Mouse (Mus musculus): ENCODE results near the gene Abhd16a. TPM values are rescaled to one million over a fixed set of nuclear protein-coding genes. Genes with fewer than 3 reads are reported as not detected.

Abhd16a gene
- polyA plus RNA-seq, 1 experiment from 2014 or later = 111 TPM

GRCm38 (mm10) chr17:35080248-35080647 lies 8.8 kb upstream of the Abhd16a start:
- no peaks in the 10 kb centered on the region for H3K36me3 ChIP-seq (ENCODE audit: insufficient read depth, low read length)
- no peak overlapping the region for H3K27ac ChIP-seq (ENCODE audit: low read length)
- no peaks in the 10 kb centered on the region for H3K4me1 ChIP-seq (ENCODE audit: insufficient read depth, low read depth, low read length)
- ATAC-seq (no peak), DNase-seq (ENCODE audit: low spot score) (no peak)
- no peak overlapping the region for H3K4me2 ChIP-seq (replicated peaks; ENCODE audit: low read depth, low read length)
- WGBS = 54% methylated on average over 6 of the region's 6 CpGs
- no peak overlapping the region for H3K9ac ChIP-seq (replicated peaks; ENCODE audit: low read depth)
- H3K4me3 ChIP-seq (ENCODE audit: low read depth, low read length) = no peak overlapping the region
- TF ChIP-seq EP300 (IDR thresholded peaks at IDR 0.05) (no peak), CTCF (IDR thresholded peaks at IDR 0.05) (no peak)
- no peaks in the 10 kb centered on the region for H3K9me3 ChIP-seq (ENCODE audit: low read length)
- H3K27me3 ChIP-seq (replicated peaks; ENCODE audit: insufficient read depth, low read length) = no peaks in the 10 kb centered on the region

GRCm38 (mm10) chr17:35080710-35081109 lies 8.4 kb upstream of the Abhd16a start:
- H3K9me3 ChIP-seq (ENCODE audit: low read length) = no peaks in the 10 kb centered on the region
- H3K4me1 ChIP-seq (ENCODE audit: insufficient read depth, low read depth, low read length) = no peaks in the 10 kb centered on the region
- H3K27ac ChIP-seq (ENCODE audit: low read length) = no peak overlapping the region
- H3K4me2 ChIP-seq (replicated peaks; ENCODE audit: low read depth, low read length) = no peak overlapping the region
- DNase-seq (ENCODE audit: low spot score) = no peak
- no peaks in the 10 kb centered on the region for H3K36me3 ChIP-seq (ENCODE audit: insufficient read depth, low read length)
- H3K27me3 ChIP-seq (replicated peaks; ENCODE audit: insufficient read depth, low read length) = no peaks in the 10 kb centered on the region
- TF ChIP-seq CTCF (IDR thresholded peaks at IDR 0.05) (no peak), EP300 (IDR thresholded peaks at IDR 0.05) (no peak)
- 85% methylated on average over 4 of the region's 4 CpGs for WGBS
- no peak overlapping the region for H3K4me3 ChIP-seq (ENCODE audit: low read depth, low read length)
- ATAC-seq = no peak
- H3K9ac ChIP-seq (replicated peaks; ENCODE audit: low read depth) = no peak overlapping the region

GRCm38 (mm10) chr17:35082841-35083576 lies 6.1 kb upstream of the Abhd16a start:
- no peak overlapping the region for H3K4me3 ChIP-seq (ENCODE audit: low read depth, low read length)
- ATAC-seq (no peak), DNase-seq (ENCODE audit: low spot score) (no peak)
- whole genome bisulfite sequencing = 81% methylated on average over 16 of the region's 16 CpGs
- no peaks in the 10 kb centered on the region for H3K36me3 ChIP-seq (ENCODE audit: insufficient read depth, low read length)
- H3K27ac ChIP-seq (ENCODE audit: low read length) = no peak overlapping the region
- no peak overlapping the region for H3K9ac ChIP-seq (replicated peaks; ENCODE audit: low read depth)
- TF ChIP-seq CTCF (IDR thresholded peaks at IDR 0.05) (no peak), EP300 (IDR thresholded peaks at IDR 0.05) (no peak)
- H3K9me3 ChIP-seq (ENCODE audit: low read length) = no peaks in the 10 kb centered on the region
- H3K4me1 ChIP-seq (ENCODE audit: insufficient read depth, low read depth, low read length) = no peaks in the 10 kb centered on the region
- H3K27me3 ChIP-seq (replicated peaks; ENCODE audit: insufficient read depth, low read length) = no peaks in the 10 kb centered on the region
- no peak overlapping the region for H3K4me2 ChIP-seq (replicated peaks; ENCODE audit: low read depth, low read length)

GRCm38 (mm10) chr17:35083929-35084497 lies 5.0 kb upstream of the Abhd16a start:
- H3K36me3 ChIP-seq (ENCODE audit: insufficient read depth, low read length) = no peaks in the 10 kb centered on the region
- no peaks in the 10 kb centered on the region for H3K9me3 ChIP-seq (ENCODE audit: low read length)
- DNase-seq (ENCODE audit: low spot score) = no peak
- H3K9ac ChIP-seq (replicated peaks; ENCODE audit: low read depth) = no peak overlapping the region
- no peak overlapping the region for H3K4me3 ChIP-seq (ENCODE audit: low read depth, low read length)
- WGBS = 54% methylated on average over 3 of the region's 3 CpGs
- no peaks in the 10 kb centered on the region for H3K4me1 ChIP-seq (ENCODE audit: insufficient read depth, low read depth, low read length)
- no peak for ATAC-seq
- no peaks in the 10 kb centered on the region for H3K27me3 ChIP-seq (replicated peaks; ENCODE audit: insufficient read depth, low read length)
- TF ChIP-seq EP300 (IDR thresholded peaks at IDR 0.05) (no peak), CTCF (IDR thresholded peaks at IDR 0.05) (no peak)
- H3K4me2 ChIP-seq (replicated peaks; ENCODE audit: low read depth, low read length) = no peak overlapping the region
- H3K27ac ChIP-seq (ENCODE audit: low read length) = no peak overlapping the region

GRCm38 (mm10) chr17:35085208-35085865 lies 3.7 kb upstream of the Abhd16a start, which contains the start of gene Ly6g6f:
TSS of gene Ly6g6f (minus strand) at chr17:35085610.
- TF ChIP-seq CTCF (IDR thresholded peaks at IDR 0.05) (no peak), EP300 (IDR thresholded peaks at IDR 0.05) (no peak)
- WGBS = 52% methylated on average over 7 of the region's 7 CpGs
- Histone ChIP-seq H3K4me1 (ENCODE audit: insufficient read depth, low read depth, low read length) (no peaks in the 10 kb centered on the region), H3K4me3 (ENCODE audit: low read depth, low read length) (no peak within 1 kb of the TSS), H3K27me3 (replicated peaks; ENCODE audit: insufficient read depth, low read length) (no peaks in the 10 kb centered on the region), H3K27ac (ENCODE audit: low read length) (no peak within 1 kb of the TSS), H3K4me2 (replicated peaks; ENCODE audit: low read depth, low read length) (no peak within 1 kb of the TSS), H3K36me3 (ENCODE audit: insufficient read depth, low read length) (no peaks in the 10 kb centered on the region), H3K9me3 (ENCODE audit: low read length) (no peaks in the 10 kb centered on the region), H3K9ac (replicated peaks; ENCODE audit: low read depth) (no peak within 1 kb of the TSS)
- DNase-seq (ENCODE audit: low spot score) (no peak), ATAC-seq (no peak)

GRCm38 (mm10) chr17:35088151-35088550 lies 912 bp upstream of the Abhd16a start:
- H3K27ac ChIP-seq (ENCODE audit: low read length) = no peak overlapping the region
- H3K4me1 ChIP-seq (ENCODE audit: insufficient read depth, low read depth, low read length) = no peaks in the 10 kb centered on the region
- H3K9me3 ChIP-seq (ENCODE audit: low read length) = no peaks in the 10 kb centered on the region
- H3K27me3 ChIP-seq (replicated peaks; ENCODE audit: insufficient read depth, low read length) = no peaks in the 10 kb centered on the region
- no peak overlapping the region for H3K4me2 ChIP-seq (replicated peaks; ENCODE audit: low read depth, low read length)
- TF ChIP-seq CTCF (IDR thresholded peaks at IDR 0.05) (peak; percentile 58), EP300 (IDR thresholded peaks at IDR 0.05) (no peak)
- 21% methylated on average over 2 of the region's 2 CpGs for WGBS
- DNase-seq (ENCODE audit: low spot score) (no peak), ATAC-seq (no peak)
- H3K9ac ChIP-seq (replicated peaks; ENCODE audit: low read depth) = no peak overlapping the region
- no peak overlapping the region for H3K4me3 ChIP-seq (ENCODE audit: low read depth, low read length)
- H3K36me3 ChIP-seq (ENCODE audit: insufficient read depth, low read length) = peaks cover 14% of the 10 kb centered on the region; the same call in 1 of the 2 replicates

All from lung, postnatal 0 days (tissue).